Mouse (Mus musculus): Measurements from ENCODE around the gene Pdgfb. TPM values are rescaled to one million over a fixed set of nuclear protein-coding genes. Genes with fewer than 3 reads are reported as not detected.

Pdgfb gene
- total and polyA plus RNA-seq, 3 experiments, result not detected

DNA sequence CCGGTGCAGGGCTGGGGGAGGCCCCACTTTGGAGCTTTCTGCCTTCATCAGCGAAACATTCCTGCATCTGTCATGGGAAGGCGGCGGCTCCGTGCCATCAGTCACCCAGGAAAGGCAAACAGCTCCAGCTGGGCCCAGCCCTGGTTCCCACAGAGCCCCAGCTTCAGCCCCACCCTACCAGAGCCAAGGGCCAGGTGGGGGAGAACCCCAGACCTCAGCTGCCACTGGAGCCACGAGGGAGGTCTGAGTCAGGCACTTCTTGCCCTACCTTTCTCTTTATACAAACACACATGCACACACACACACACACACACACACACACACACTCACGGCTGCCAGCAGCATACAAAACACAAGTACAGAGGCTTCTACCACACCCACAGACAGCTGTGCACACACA lies 30.6 kb downstream of the Pdgfb start:
- Histone ChIP-seq H3K4me2 (ENCODE audit: insufficient read depth, low read depth, poor library complexity, severe bottlenecking) (no peak overlapping the region), H3K4me3 (replicated peaks in 1 of 3; ENCODE audit: low read depth in 2 of 3, low read length in 2 of 3, poor library complexity in 1 of 3) (no peak overlapping the region), H3K4me1 (ENCODE audit: control insufficient read depth in 1 of 2, insufficient read depth in 2 of 2) (peaks cover 0 to 7% of the 10 kb centered on the region in 2 experiments; a peak in 2 of 4 replicates), H3K36me3 (replicated peaks in 1 of 2; ENCODE audit: control insufficient read depth in 1 of 2, insufficient read depth in 1 of 2, low read length in 1 of 2) (no peaks in the 10 kb centered on the region), H3K27me3 (replicated peaks) (peaks cover 5% of the 10 kb centered on the region), H3K9me3 (replicated peaks; ENCODE audit: low read length) (no peaks in the 10 kb centered on the region), H3K9ac (ENCODE audit: insufficient read depth, low read depth) (no peak overlapping the region), H3K27ac (ENCODE audit: insufficient read depth, low read depth) (no peak overlapping the region), H3K79me2 (replicated peaks; ENCODE audit: control insufficient read depth, extremely low read depth, insufficient read depth, poor library complexity, severe bottlenecking) (no peaks in the 10 kb centered on the region)
- dilution Hi-C loops (cut with MboI; ENCODE audit: extremely low pct_ligation_motif_present, extremely low pct_unique_long_range_greater_than_20kb, low sequenced_read_pairs) (no loop called here), in situ Hi-C loops (cut with MboI; ENCODE audit: low pct_ligation_motif_present, low pct_unique_long_range_greater_than_20kb, low sequenced_read_pairs) (no loop called here)
- DNase-seq (ENCODE audit: extremely low read depth), result no peak
- no peak for TF ChIP-seq GABPA (IDR thresholded peaks at IDR 0.05; ENCODE audit: insufficient replicate concordance, low read depth, low read length)
- TF ChIP-seq RAD21 (IDR thresholded peaks at IDR 0.05; ENCODE audit: low read depth, low read length), result no peak
- no peak for TF ChIP-seq ETS1 (conservative IDR thresholded peaks at IDR 0.05; ENCODE audit: low read depth, low read length)
- no peak for TF ChIP-seq MEF2A (IDR thresholded peaks at IDR 0.05; ENCODE audit: borderline replicate concordance, low read depth, low read length)
- no peak for TF ChIP-seq CHD2 (IDR thresholded peaks at IDR 0.05; ENCODE audit: low read length)
- no peak for TF ChIP-seq HCFC1 (IDR thresholded peaks at IDR 0.05; ENCODE audit: low read depth, low read length)
- TF ChIP-seq NRF1 (IDR thresholded peaks at IDR 0.05; ENCODE audit: low read depth, low read length), result no peak
- no peak for TF ChIP-seq BHLHE40 (IDR thresholded peaks at IDR 0.05; ENCODE audit: low read depth, low read length)
- TF ChIP-seq NELFE (IDR thresholded peaks at IDR 0.05; ENCODE audit: low read depth, low read length), result no peak
- no peak for TF ChIP-seq MXI1 (IDR thresholded peaks at IDR 0.05; ENCODE audit: low read depth, low read length)
- no peak for TF ChIP-seq USF1 (IDR thresholded peaks at IDR 0.05; ENCODE audit: low read depth, low read length)
- no peak for TF ChIP-seq RCOR1 (conservative IDR thresholded peaks at IDR 0.05; ENCODE audit: low read depth, low read length)
- TF ChIP-seq POLR2A (IDR thresholded peaks at IDR 0.05; ENCODE audit: low read depth, low read length), result no peak
- no peak for TF ChIP-seq MYC (IDR thresholded peaks at IDR 0.05; ENCODE audit: low read depth, low read length)
- TF ChIP-seq MAZ (IDR thresholded peaks at IDR 0.05; ENCODE audit: low read depth, low read length), result no peak
- no peak for TF ChIP-seq SMC3 (IDR thresholded peaks at IDR 0.05; ENCODE audit: low read depth, low read length)
- no peak for TF ChIP-seq E2F4 (IDR thresholded peaks at IDR 0.05; ENCODE audit: insufficient replicate concordance, low read depth, low read length)
- no peak for TF ChIP-seq USF2 (conservative IDR thresholded peaks at IDR 0.05; ENCODE audit: low read depth, low read length)

GRCm38 (mm10) chr15:79980716-79981115 lies 34.1 kb downstream of the Pdgfb start:
- no peak for TF ChIP-seq SIN3A (IDR thresholded peaks at IDR 0.05; ENCODE audit: low read length)
- no peak for TF ChIP-seq MAX (IDR thresholded peaks at IDR 0.05; ENCODE audit: low read length)
- no peak for TF ChIP-seq CTCF (conservative IDR thresholded peaks at IDR 0.05 in 1 of 2, IDR thresholded peaks at IDR 0.05 in 1 of 2; ENCODE audit: low read depth in 2 of 2, low read length in 2 of 2)
- TF ChIP-seq PAX5 (IDR thresholded peaks at IDR 0.05; ENCODE audit: low read length), result no peak
- TF ChIP-seq JUND (conservative IDR thresholded peaks at IDR 0.05; ENCODE audit: low read depth, low read length), result no peak
- no peak for TF ChIP-seq ZNF384 (IDR thresholded peaks at IDR 0.05; ENCODE audit: low read depth, low read length)
- no peak for TF ChIP-seq E2F4 (IDR thresholded peaks at IDR 0.05; ENCODE audit: insufficient replicate concordance, low read depth, low read length)
- no peak for TF ChIP-seq ELF1 (IDR thresholded peaks at IDR 0.05; ENCODE audit: low read depth, low read length)
- TF ChIP-seq TBP (conservative IDR thresholded peaks at IDR 0.05; ENCODE audit: low read depth, low read length), result no peak
- no peak for TF ChIP-seq USF2 (conservative IDR thresholded peaks at IDR 0.05; ENCODE audit: low read depth, low read length)
- no peak for TF ChIP-seq UBTF (IDR thresholded peaks at IDR 0.05; ENCODE audit: low read depth, low read length)
- H3K4me3 ChIP-seq (replicated peaks in 1 of 3; ENCODE audit: low read depth in 2 of 3, low read length in 2 of 3, poor library complexity in 1 of 3), result no peak overlapping the region
- no peak overlapping the region for H3K9ac ChIP-seq (ENCODE audit: insufficient read depth, low read depth)

More at GRCm38 (mm10) chr15:79980716-79981115, 34.1 kb downstream of the Pdgfb start:
- peaks cover 3% of the 10 kb centered on the region for H3K9me3 ChIP-seq (replicated peaks; ENCODE audit: low read length)
- no peak overlapping the region for H3K27ac ChIP-seq (ENCODE audit: insufficient read depth, low read depth)
- no peak overlapping the region for H3K4me2 ChIP-seq (ENCODE audit: insufficient read depth, low read depth, poor library complexity, severe bottlenecking)
- H3K79me2 ChIP-seq (replicated peaks; ENCODE audit: control insufficient read depth, extremely low read depth, insufficient read depth, poor library complexity, severe bottlenecking), result no peaks in the 10 kb centered on the region
- in situ Hi-C loops (cut with MboI; ENCODE audit: low pct_ligation_motif_present, low pct_unique_long_range_greater_than_20kb, low sequenced_read_pairs), result no loop called here
- no peak for DNase-seq (ENCODE audit: extremely low read depth)
- H3K27me3 ChIP-seq (replicated peaks), result no peaks in the 10 kb centered on the region
- peaks cover 0 to 7% of the 10 kb centered on the region in 2 experiments; a peak in 2 of 4 replicates for H3K4me1 ChIP-seq (ENCODE audit: control insufficient read depth in 1 of 2, insufficient read depth in 2 of 2)
- dilution Hi-C loops (cut with MboI; ENCODE audit: extremely low pct_ligation_motif_present, extremely low pct_unique_long_range_greater_than_20kb, low sequenced_read_pairs), result no loop called here
- H3K36me3 ChIP-seq (replicated peaks in 1 of 2; ENCODE audit: control insufficient read depth in 1 of 2, insufficient read depth in 1 of 2, low read length in 1 of 2), result no peaks in the 10 kb centered on the region
